In genomic region chr9:87729316-87730270, GRCm38 (mm10) we compare ENCODE assay signal across 8 mouse cellular contexts. TPM values are rescaled to one million over a fixed set of nuclear protein-coding genes. Genes with fewer than 3 reads are reported as not detected.
DNase-seq lines count a peak whose midpoint lies in the region; ATAC-seq and TF ChIP-seq lines count a peak whose summit lies in the region.

No protein-coding gene starts in this region.

- H3K27ac ChIP-seq in forebrain, postnatal 0 days (ENCODE audit: low read depth, low read length), result no peak overlapping the region
- H3K27ac ChIP-seq in hindbrain, embryonic 15.5 days (replicated peaks), result no peak overlapping the region
- H3K27ac ChIP-seq in midbrain, embryonic 10.5 days (replicated peaks), result peak overlapping the region; percentile 38; the same call in 1 of the 2 replicates

- no peaks in the 10 kb centered on the region for H3K9me3 ChIP-seq in forebrain, postnatal 0 days (ENCODE audit: low read length)
- no peaks in the 10 kb centered on the region for H3K9me3 ChIP-seq in hindbrain, embryonic 15.5 days
- H3K9me3 ChIP-seq in midbrain, embryonic 10.5 days (replicated peaks), result no peaks in the 10 kb centered on the region

- H3K4me3 ChIP-seq in forebrain, postnatal 0 days (ENCODE audit: low read depth, low read length), result peak overlapping the region; percentile 31
- H3K4me3 ChIP-seq in hindbrain, embryonic 15.5 days, result peak overlapping the region; percentile 38
- peak overlapping the region; percentile 58 for H3K4me3 ChIP-seq in midbrain, embryonic 10.5 days

- H3K27me3 ChIP-seq in Patski, result no peaks in the 10 kb centered on the region
- peaks cover 55% of the 10 kb centered on the region for H3K27me3 ChIP-seq in forebrain, postnatal 0 days (ENCODE audit: insufficient read depth, low read length)
- H3K27me3 ChIP-seq in hindbrain, embryonic 15.5 days, result peaks cover 67% of the 10 kb centered on the region
- peaks cover 100% of the 10 kb centered on the region for H3K27me3 ChIP-seq in midbrain, embryonic 10.5 days (ENCODE audit: low read depth, poor library complexity, severe bottlenecking)

- no peaks in the 10 kb centered on the region for H3K36me3 ChIP-seq in forebrain, postnatal 0 days (ENCODE audit: insufficient read depth)
- no peaks in the 10 kb centered on the region for H3K36me3 ChIP-seq in hindbrain, embryonic 15.5 days
- no peaks in the 10 kb centered on the region for H3K36me3 ChIP-seq in midbrain, embryonic 10.5 days

- peak overlapping the region; percentile 61 for H3K4me2 ChIP-seq in forebrain, postnatal 0 days (ENCODE audit: low read depth)
- peak overlapping the region; percentile 72 for H3K4me2 ChIP-seq in hindbrain, embryonic 15.5 days

- CTCF ChIA-PET in Patski (lab: Charles Lee), result interaction anchor here (1.0 to 1.3 kb wide), 2 partner anchors 22 to 331 kb away, joined by 3 to 4 read pairs; no protein-coding TSS in a partner anchor

- in situ Hi-C loops in Patski (cut with MboI; ENCODE audit: low pct_unique_long_range_greater_than_20kb), result loop anchor here (5.0 kb wide), 2 partner anchors 343 to 813 kb away; no protein-coding TSS in a partner anchor

- POLR2A ChIA-PET in Patski (lab: Charles Lee), result interaction anchor here (0.6 to 1.4 kb wide), 5 partner anchors 20 to 545 kb away, joined by 3 to 5 read pairs (median 3); no protein-coding TSS in a partner anchor

- no peaks in the 10 kb centered on the region; the same call in 1 of the 2 replicates for H3K4me1 ChIP-seq in forebrain, postnatal 0 days (ENCODE audit: insufficient read depth)
- H3K4me1 ChIP-seq in hindbrain, embryonic 15.5 days (replicated peaks), result peaks cover 22% of the 10 kb centered on the region
- H3K4me1 ChIP-seq in midbrain, embryonic 10.5 days, result peaks cover 30% of the 10 kb centered on the region

- H3K9ac ChIP-seq in forebrain, postnatal 0 days, result 0 out of 2 replicates have a peak overlapping the region, but pooled peaks have one; percentile 31
- no peak overlapping the region for H3K9ac ChIP-seq in hindbrain, embryonic 15.5 days

- no peak for TF ChIP-seq CTCF in Patski (IDR thresholded peaks at IDR 0.05)
- no peak for TF ChIP-seq CTCF in forebrain, postnatal 0 days (IDR thresholded peaks at IDR 0.05; ENCODE audit: low read depth)

- 1% methylated on average over 73 of the region's 75 CpGs for WGBS in forebrain, postnatal 0 days
- under 1% methylated on average over 69 of the region's 75 CpGs for WGBS in hindbrain, embryonic 15.5 days
- WGBS in midbrain, embryonic 10.5 days, result under 1% methylated on average over 75 of the region's 75 CpGs

- DNase-seq in adrenal gland, adult 2 months, result peak; percentile 59
- DNase-seq in adrenal gland, adult 8-10 months, result no peak
- DNase-seq in Patski (ENCODE audit: low read depth, low spot score), result no peak
- DNase-seq in forebrain, postnatal 0 days, result no peak
- peak; percentile 62 for DNase-seq in midbrain, embryonic 10.5 days (ENCODE audit: low spot score)
- peak; percentile 47 for DNase-seq in yolk sac, embryonic 10.5 days (ENCODE audit: low spot score)
- DNase-seq in layer of hippocampus, adult 11-12 months (ENCODE audit: low spot score), result no peak

- ATAC-seq in Patski, result peak; percentile 46
- ATAC-seq in forebrain, postnatal 0 days, result 0 out of 2 replicates have a peak, but pooled peaks have one; percentile 28
- no peak for ATAC-seq in hindbrain, embryonic 15.5 days (ENCODE audit: low FRiP score, low read depth)

RNA-seq across cellular contexts. Expression of gene Tbx18, which starts 1.5 kb away (rescaled TPM):
- total RNA-seq in adrenal gland, adult 2 months (2021), result 1 to 10 TPM in 1 of 2 experiments, under 1 TPM in 1; 0.89 to 2.2 TPM
- polyA plus RNA-seq in adrenal gland, adult 2 months (2012; rRNA removed), result 0.72 and 0.85 TPM in 2 replicates
- total RNA-seq in adrenal gland, adult 8-10 months (2022), result 1 to 10 TPM in 3 of 4 experiments, under 1 TPM in 1; 0.90 to 2.0 (median 1.1) TPM
- polyA plus RNA-seq in Patski (2021), result 31.5 TPM
- 4.5 and 7.8 TPM in 2 replicates for total RNA-seq in forebrain, postnatal 0 days (2014; rRNA removed)
- 1.5 and 1.7 TPM in 2 replicates for polyA plus RNA-seq in forebrain, postnatal 0 days (2015; fragmentation: Nextera tagmentation; extraction: Ambion mirVana)
- polyA plus RNA-seq in hindbrain, embryonic 15.5 days (2015; fragmentation: Nextera tagmentation; extraction: Ambion mirVana), result 1.7 and 2.5 TPM in 2 replicates
- 3.9 and 4.2 TPM in 2 replicates for polyA plus RNA-seq in midbrain, embryonic 10.5 days (2016; fragmentation: Nextera tagmentation; extraction: Ambion mirVana)

Comparison
In these comparisons a context has a peak if more than half of its experiments do, and no peak if none do; other contexts are left out.
1. DNase-seq: peak in adrenal gland, adult 2 months (single experiment), midbrain, embryonic 10.5 days (single experiment) and yolk sac, embryonic 10.5 days (single experiment); none in adrenal gland, adult 8-10 months (single experiment), Patski (single experiment), forebrain, postnatal 0 days (single experiment) and layer of hippocampus, adult 11-12 months (single experiment).
2. Peak in every context shown above with its lines, with median percentiles within 50 percentile points of each other: H3K4me3 ChIP-seq.